ENCODE assay signal across 8 mouse cellular contexts in the genomic region with DNA sequence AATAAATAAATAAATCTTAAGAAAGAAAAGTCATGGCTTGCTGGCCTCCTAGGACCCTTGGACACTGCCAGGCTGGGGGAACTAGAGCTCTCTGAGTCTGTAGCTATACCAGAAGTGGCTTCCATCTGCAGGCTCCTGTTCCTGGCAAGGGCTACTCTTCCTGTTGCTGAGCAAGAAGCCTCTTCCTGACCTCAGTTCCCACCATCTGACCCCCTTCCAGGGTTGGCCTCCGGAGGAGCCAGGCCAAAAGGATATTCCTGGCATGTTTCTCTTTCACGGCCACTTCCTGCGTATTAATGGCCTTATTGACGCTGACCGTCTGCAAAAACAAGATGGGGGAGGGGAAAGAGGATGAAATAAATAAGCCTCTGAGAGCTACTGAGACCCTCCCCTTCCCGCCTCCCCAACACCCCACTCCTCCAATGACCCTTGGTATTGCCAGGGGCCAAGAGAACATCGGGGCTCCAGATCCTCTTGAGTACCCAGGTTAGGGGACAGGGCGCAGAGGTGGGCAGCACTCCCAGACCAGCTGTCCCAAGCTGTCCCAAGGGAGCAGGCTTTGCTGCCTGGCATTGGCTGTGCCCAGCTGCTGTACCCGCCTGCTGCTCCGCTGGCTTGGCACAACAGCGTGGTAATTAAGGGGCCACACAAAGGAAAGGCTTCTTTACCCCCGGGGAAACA.
DNase-seq lines count a peak whose midpoint lies in the region; ATAC-seq lines count a peak whose summit lies in the region.

No protein-coding gene starts in this region.

- peak overlapping the region; percentile 64 for H3K27ac ChIP-seq in forebrain, embryonic 10.5 days
- H3K27ac ChIP-seq in forebrain, embryonic 11.5 days (ENCODE audit: low read depth, low read length), result no peak overlapping the region
- H3K27ac ChIP-seq in neural tube, embryonic 14.5 days (ENCODE audit: low read depth, low read length), result peak overlapping the region; percentile 52

- no peak overlapping the region for H3K4me2 ChIP-seq in forebrain, embryonic 11.5 days (ENCODE audit: low read depth, low read length, severe bottlenecking)
- no peak overlapping the region; the same call in 1 of the 2 replicates for H3K4me2 ChIP-seq in neural tube, embryonic 14.5 days (ENCODE audit: low read depth, low read length)

- H3K36me3 ChIP-seq in forebrain, embryonic 10.5 days (replicated peaks), result peaks cover 99% of the 10 kb centered on the region
- H3K36me3 ChIP-seq in forebrain, embryonic 11.5 days (ENCODE audit: control insufficient read depth, insufficient read depth, low read length), result peaks cover 7% of the 10 kb centered on the region; the same call in 1 of the 2 replicates
- peaks cover 5% of the 10 kb centered on the region; the same call in 1 of the 2 replicates for H3K36me3 ChIP-seq in neural tube, embryonic 14.5 days (ENCODE audit: control insufficient read depth, insufficient read depth, low read length)

- H3K9ac ChIP-seq in forebrain, embryonic 11.5 days (ENCODE audit: low read length), result no peak overlapping the region
- H3K9ac ChIP-seq in neural tube, embryonic 14.5 days (replicated peaks; ENCODE audit: low read depth, low read length), result no peak overlapping the region

- 77% methylated on average over 12 of the region's 12 CpGs for WGBS in forebrain, embryonic 10.5 days
- 86% methylated on average over 12 of the region's 12 CpGs for WGBS in forebrain, embryonic 11.5 days
- WGBS in neural tube, embryonic 14.5 days, result 35% methylated on average over 12 of the region's 12 CpGs

- no peaks in the 10 kb centered on the region for H3K9me3 ChIP-seq in forebrain, embryonic 10.5 days
- H3K9me3 ChIP-seq in forebrain, embryonic 11.5 days (ENCODE audit: control insufficient read depth, low read length), result no peaks in the 10 kb centered on the region
- H3K9me3 ChIP-seq in neural tube, embryonic 14.5 days (ENCODE audit: control insufficient read depth, low read length), result no peaks in the 10 kb centered on the region

- no peak for ATAC-seq in forebrain, embryonic 11.5 days (replicated peaks; ENCODE audit: low FRiP score)
- peak; percentile 89 for ATAC-seq in neural tube, embryonic 14.5 days (ENCODE audit: low read depth)
- ATAC-seq in granulocyte monocyte progenitor cell, adult 5-6 weeks (replicated peaks; ENCODE audit: poor library complexity, severe bottlenecking), result no peak

- no peak for DNase-seq in forebrain, embryonic 10.5 days (ENCODE audit: extremely low spot score, low spot score)
- no peak for DNase-seq in forebrain, embryonic 11.5 days (ENCODE audit: low spot score)
- peak; percentile 29 for DNase-seq in embryo, embryonic 10.5 days (ENCODE audit: low spot score)
- peak; percentile 41 to 73 for DNase-seq in gastrocnemius, postnatal 4 days (ENCODE audit: low spot score in 2 of 2)
- DNase-seq in kidney, adult 8-10 months, result peak; percentile 64 to 78
- peak; percentile 90 for DNase-seq in left cerebral cortex, postnatal 4 days

- H3K27me3 ChIP-seq in forebrain, embryonic 10.5 days (ENCODE audit: poor library complexity, severe bottlenecking), result no peaks in the 10 kb centered on the region
- no peaks in the 10 kb centered on the region for H3K27me3 ChIP-seq in forebrain, embryonic 11.5 days (ENCODE audit: control insufficient read depth, insufficient read depth, low read length)
- no peaks in the 10 kb centered on the region for H3K27me3 ChIP-seq in neural tube, embryonic 14.5 days (ENCODE audit: control insufficient read depth, insufficient read depth, low read length)

- H3K4me1 ChIP-seq in forebrain, embryonic 10.5 days, result peaks cover 11% of the 10 kb centered on the region
- H3K4me1 ChIP-seq in forebrain, embryonic 11.5 days (replicated peaks; ENCODE audit: control insufficient read depth, insufficient read depth, low read length), result no peaks in the 10 kb centered on the region
- H3K4me1 ChIP-seq in neural tube, embryonic 14.5 days (ENCODE audit: control insufficient read depth, insufficient read depth, low read length), result peaks cover 7% of the 10 kb centered on the region; the same call in 1 of the 2 replicates

- no peak overlapping the region for H3K4me3 ChIP-seq in forebrain, embryonic 10.5 days
- no peak overlapping the region for H3K4me3 ChIP-seq in forebrain, embryonic 11.5 days (ENCODE audit: low read depth, low read length)
- no peak overlapping the region for H3K4me3 ChIP-seq in neural tube, embryonic 14.5 days (ENCODE audit: low read depth, low read length)

- intact Hi-C loops in left cerebral cortex, postnatal 4 days (cut with DNase I), result no loop called here

Comparison
In these comparisons a context has a peak if more than half of its experiments do, and no peak if none do; other contexts are left out.
1. DNase-seq: peak in embryo, embryonic 10.5 days (single experiment), gastrocnemius, postnatal 4 days (2 of 2), kidney, adult 8-10 months (2 of 2) and left cerebral cortex, postnatal 4 days (single experiment); none in forebrain, embryonic 10.5 days (single experiment) and forebrain, embryonic 11.5 days (single experiment).